Mouse (Mus musculus): ENCODE data around the gene Zfp853. TPM values are rescaled to one million over a fixed set of nuclear protein-coding genes. Genes with fewer than 3 reads are reported as not detected.

Gene Zfp853
- polyA plus RNA-seq, 1 experiment from 2014 or later = not detected

- Histone ChIP-seq H3K27me3 (replicated peaks; ENCODE audit: insufficient read depth, low read length) (no peaks in the 10 kb centered on the region), H3K36me3 (ENCODE audit: insufficient read depth, low read length) (no peaks in the 10 kb centered on the region; the same call in 1 of the 2 replicates), H3K4me1 (ENCODE audit: insufficient read depth, low read depth, low read length) (no peaks in the 10 kb centered on the region), H3K4me2 (replicated peaks; ENCODE audit: low read depth, low read length) (no peak overlapping the region), H3K4me3 (ENCODE audit: low read depth, low read length) (no peak overlapping the region), H3K9ac (replicated peaks; ENCODE audit: low read depth) (no peak overlapping the region), H3K9me3 (ENCODE audit: low read length) (no peaks in the 10 kb centered on the region), H3K27ac (ENCODE audit: low read length) (no peak overlapping the region)
- 30% methylated on average over 1 of the region's 1 CpGs for WGBS
- TF ChIP-seq EP300 (IDR thresholded peaks at IDR 0.05) (no peak), CTCF (IDR thresholded peaks at IDR 0.05) (no peak)
- no peak for DNase-seq (ENCODE audit: low spot score)
- ATAC-seq = no peak
Observed at GRCm38 (mm10) chr5:143265409-143265808, 28.0 kb downstream of the Zfp853 start.

- TF ChIP-seq CTCF (IDR thresholded peaks at IDR 0.05) (no peak), EP300 (IDR thresholded peaks at IDR 0.05) (no peak)
- Histone ChIP-seq H3K27ac (ENCODE audit: low read length) (no peak overlapping the region), H3K4me1 (ENCODE audit: insufficient read depth, low read depth, low read length) (no peaks in the 10 kb centered on the region), H3K4me2 (replicated peaks; ENCODE audit: low read depth, low read length) (no peak overlapping the region), H3K27me3 (replicated peaks; ENCODE audit: insufficient read depth, low read length) (no peaks in the 10 kb centered on the region), H3K9me3 (ENCODE audit: low read length) (no peaks in the 10 kb centered on the region), H3K9ac (replicated peaks; ENCODE audit: low read depth) (no peak overlapping the region), H3K36me3 (ENCODE audit: insufficient read depth, low read length) (no peaks in the 10 kb centered on the region; the same call in 1 of the 2 replicates), H3K4me3 (ENCODE audit: low read depth, low read length) (no peak overlapping the region)
- no peak for DNase-seq (ENCODE audit: low spot score)
- ATAC-seq = no peak
- WGBS = 70% methylated on average over 10 of the region's 10 CpGs
Observed at GRCm38 (mm10) chr5:143264689-143265088, 28.7 kb downstream of the Zfp853 start.

GRCm38 (mm10) chr5:143261636-143262035 lies 31.8 kb downstream of the Zfp853 start:
- H3K9ac ChIP-seq (replicated peaks; ENCODE audit: low read depth) = no peak overlapping the region
- ATAC-seq = no peak
- DNase-seq (ENCODE audit: low spot score) = no peak
- TF ChIP-seq CTCF (IDR thresholded peaks at IDR 0.05) (no peak), EP300 (IDR thresholded peaks at IDR 0.05) (no peak)
- 90% methylated on average over 8 of the region's 8 CpGs for WGBS
- no peak overlapping the region for H3K4me2 ChIP-seq (replicated peaks; ENCODE audit: low read depth, low read length)
- H3K4me3 ChIP-seq (ENCODE audit: low read depth, low read length) = no peak overlapping the region
- H3K9me3 ChIP-seq (ENCODE audit: low read length) = no peaks in the 10 kb centered on the region
- no peaks in the 10 kb centered on the region; the same call in 1 of the 2 replicates for H3K36me3 ChIP-seq (ENCODE audit: insufficient read depth, low read length)
- H3K27me3 ChIP-seq (replicated peaks; ENCODE audit: insufficient read depth, low read length) = no peaks in the 10 kb centered on the region
- no peak overlapping the region for H3K27ac ChIP-seq (ENCODE audit: low read length)
- no peaks in the 10 kb centered on the region for H3K4me1 ChIP-seq (ENCODE audit: insufficient read depth, low read depth, low read length)

- no peak for TF ChIP-seq EP300 (IDR thresholded peaks at IDR 0.05)
- TF ChIP-seq CTCF (IDR thresholded peaks at IDR 0.05) = no peak
- Histone ChIP-seq H3K9me3 (ENCODE audit: low read length) (no peaks in the 10 kb centered on the region), H3K27me3 (replicated peaks; ENCODE audit: insufficient read depth, low read length) (peaks cover 47% of the 10 kb centered on the region), H3K4me3 (ENCODE audit: low read depth, low read length) (no peak overlapping the region), H3K9ac (replicated peaks; ENCODE audit: low read depth) (no peak overlapping the region), H3K4me1 (ENCODE audit: insufficient read depth, low read depth, low read length) (peaks cover 8% of the 10 kb centered on the region; the same call in 1 of the 2 replicates), H3K36me3 (ENCODE audit: insufficient read depth, low read length) (no peaks in the 10 kb centered on the region; the same call in 1 of the 2 replicates), H3K27ac (ENCODE audit: low read length) (no peak overlapping the region), H3K4me2 (replicated peaks; ENCODE audit: low read depth, low read length) (no peak overlapping the region)
- 92% methylated on average over 5 of the region's 5 CpGs for WGBS
- no peak for ATAC-seq
- DNase-seq (ENCODE audit: low spot score) = no peak
Observed at GRCm38 (mm10) chr5:143255802-143256201, 37.6 kb downstream of the Zfp853 start.

- Histone ChIP-seq H3K27me3 (replicated peaks; ENCODE audit: insufficient read depth, low read length) (peaks cover 47% of the 10 kb centered on the region), H3K9ac (replicated peaks; ENCODE audit: low read depth) (no peak overlapping the region), H3K4me1 (ENCODE audit: insufficient read depth, low read depth, low read length) (peaks cover 8% of the 10 kb centered on the region; the same call in 1 of the 2 replicates), H3K27ac (ENCODE audit: low read length) (no peak overlapping the region), H3K36me3 (ENCODE audit: insufficient read depth, low read length) (no peaks in the 10 kb centered on the region; the same call in 1 of the 2 replicates), H3K9me3 (ENCODE audit: low read length) (no peaks in the 10 kb centered on the region), H3K4me2 (replicated peaks; ENCODE audit: low read depth, low read length) (peak overlapping the region; percentile 19; the same call in 1 of the 2 replicates), H3K4me3 (ENCODE audit: low read depth, low read length) (no peak overlapping the region)
- no peak for TF ChIP-seq CTCF (IDR thresholded peaks at IDR 0.05)
- TF ChIP-seq EP300 (IDR thresholded peaks at IDR 0.05) = no peak
- no peak for ATAC-seq
- no peak for DNase-seq (ENCODE audit: low spot score)
- 37% methylated on average over 24 of the region's 24 CpGs for WGBS
Observed at GRCm38 (mm10) chr5:143255131-143255519, 38.3 kb downstream of the Zfp853 start.

- no peak overlapping the region for H3K9ac ChIP-seq (replicated peaks; ENCODE audit: low read depth)
- no peak overlapping the region for H3K4me3 ChIP-seq (ENCODE audit: low read depth, low read length)
- TF ChIP-seq CTCF (IDR thresholded peaks at IDR 0.05) = no peak
- no peak for TF ChIP-seq EP300 (IDR thresholded peaks at IDR 0.05)
- H3K27me3 ChIP-seq (replicated peaks; ENCODE audit: insufficient read depth, low read length) = peaks cover 47% of the 10 kb centered on the region
- 20% methylated on average over 65 of the region's 66 CpGs for WGBS
- H3K9me3 ChIP-seq (ENCODE audit: low read length) = no peaks in the 10 kb centered on the region
- DNase-seq (ENCODE audit: low spot score) (no peak), ATAC-seq (no peak)
- peak overlapping the region; percentile 19; the same call in 1 of the 2 replicates for H3K4me2 ChIP-seq (replicated peaks; ENCODE audit: low read depth, low read length)
- no peak overlapping the region for H3K27ac ChIP-seq (ENCODE audit: low read length)
- H3K4me1 ChIP-seq (ENCODE audit: insufficient read depth, low read depth, low read length) = peaks cover 8% of the 10 kb centered on the region; the same call in 1 of the 2 replicates
- no peaks in the 10 kb centered on the region; the same call in 1 of the 2 replicates for H3K36me3 ChIP-seq (ENCODE audit: insufficient read depth, low read length)
Observed at GRCm38 (mm10) chr5:143254487-143255130, 38.8 kb downstream of the Zfp853 start.

All from lung, postnatal 0 days (tissue).